Mouse (Mus musculus) intestine, embryonic 15.5 days (tissue): ENCODE data around the gene Ch25h. TPM values are rescaled to one million over a fixed set of nuclear protein-coding genes. Genes with fewer than 3 reads are reported as not detected.

Source experiments
- ATAC-seq: fragments of 200-750 bp; cut with Nextera tagmentation; 2 replicates; pipeline ENCODE4 v1.8.0; 2017; ENCODE audit warnings: moderate TSS enrichment, moderate library complexity
- H3K27ac ChIP-seq: fragments of 300-500 bp; sonication (generic); 2 replicates; pipeline ENCODE4 v1.5.1; 2015; ENCODE audit warnings: mild to moderate bottlenecking, inconsistent platforms
- H3K27me3 ChIP-seq: fragments of 300-500 bp; sonication (generic); replicated peaks from 2 replicates; pipeline ENCODE4 v1.6.1; 2015; ENCODE audit warnings: inconsistent platforms
- H3K36me3 ChIP-seq: fragments of 300-500 bp; sonication (generic); 2 replicates; pipeline ENCODE4 v1.6.1; 2015; ENCODE audit warnings: inconsistent platforms
- H3K4me1 ChIP-seq: fragments of 300-500 bp; sonication (generic); replicated peaks from 2 replicates; pipeline ENCODE4 v1.6.1; 2015; ENCODE audit warnings: inconsistent platforms
- H3K4me2 ChIP-seq: fragments of 300-500 bp; sonication (generic); replicated peaks from 2 replicates; pipeline ENCODE4 v1.6.1; 2015; ENCODE audit warnings: mild to moderate bottlenecking, inconsistent platforms
- H3K4me3 ChIP-seq: fragments of 300-500 bp; sonication (generic); replicated peaks from 2 replicates; pipeline ENCODE4 v1.5.1; 2015; ENCODE audit warnings: inconsistent platforms
- H3K9ac ChIP-seq: fragments of 300-500 bp; sonication (generic); 2 replicates; pipeline ENCODE4 v1.6.1; 2015; ENCODE audit warnings: inconsistent platforms
- H3K9me3 ChIP-seq: fragments of 300-500 bp; sonication (generic); 2 replicates; pipeline ENCODE4 v1.6.1; 2016; ENCODE audit warnings: inconsistent platforms
- WGBS: fragments of 180-500 bp; shearing (Covaris S2); methylation state at CpG from one replicate; pipeline ENCODE4 v1.1.7; 2015; 5-methylcytosine and 5-hydroxymethylcytosine counted together
- polyA plus RNA-seq: library from polyadenylated mRNA; unstranded; fragments of >200 nt; fragmentation: Nextera tagmentation; extraction: Ambion mirVana; gene quantifications from 2 replicates; pipeline ENCODE4 v1.2.1, GENCODE M21; 2015

Ch25h gene
- polyA plus RNA-seq, 1 experiment from 2014 or later = 3.2 TPM

GRCm38 (mm10) chr19:34461451-34462019 is 13.4 kb downstream of the Ch25h start:
- no peaks in the 10 kb centered on the region for H3K27me3 ChIP-seq

GRCm38 (mm10) chr19:34450784-34451370 is 24.1 kb downstream of the Ch25h start:
- 56% methylated on average over 1 of the region's 1 CpGs for WGBS
- Histone ChIP-seq H3K4me1 (no peaks in the 10 kb centered on the region), H3K9ac (no peak overlapping the region), H3K27me3 (no peaks in the 10 kb centered on the region), H3K9me3 (no peaks in the 10 kb centered on the region), H3K36me3 (no peaks in the 10 kb centered on the region), H3K4me3 (no peak overlapping the region), H3K4me2 (no peak overlapping the region), H3K27ac (no peak overlapping the region)
- no peak for ATAC-seq

More at GRCm38 (mm10) chr19:34461451-34462019, 13.4 kb downstream of the Ch25h start:
- Histone ChIP-seq H3K4me1 (no peaks in the 10 kb centered on the region), H3K4me3 (no peak overlapping the region), H3K36me3 (no peaks in the 10 kb centered on the region), H3K4me2 (no peak overlapping the region), H3K9me3 (no peaks in the 10 kb centered on the region), H3K9ac (no peak overlapping the region), H3K27ac (no peak overlapping the region)
- 74% methylated on average over 1 of the region's 1 CpGs for WGBS
- no peak for ATAC-seq

GRCm38 (mm10) chr19:34448851-34449250 is 26.1 kb downstream of the Ch25h start:
- WGBS = 55% methylated on average over 1 of the region's 1 CpGs
- Histone ChIP-seq H3K27ac (no peak overlapping the region), H3K27me3 (no peaks in the 10 kb centered on the region), H3K4me2 (no peak overlapping the region), H3K4me1 (no peaks in the 10 kb centered on the region), H3K4me3 (no peak overlapping the region), H3K9ac (no peak overlapping the region), H3K9me3 (no peaks in the 10 kb centered on the region), H3K36me3 (no peaks in the 10 kb centered on the region)
- no peak for ATAC-seq

- Histone ChIP-seq H3K27ac (no peak overlapping the region), H3K4me3 (no peak overlapping the region), H3K4me2 (0 out of 2 replicates have a peak overlapping the region, but pooled peaks have one; percentile 22), H3K4me1 (no peaks in the 10 kb centered on the region), H3K36me3 (no peaks in the 10 kb centered on the region), H3K27me3 (no peaks in the 10 kb centered on the region), H3K9ac (no peak overlapping the region), H3K9me3 (no peaks in the 10 kb centered on the region)
- WGBS = 53% methylated on average over 4 of the region's 4 CpGs
- ATAC-seq = peak; percentile 65; the same call in 1 of the 2 replicates
These were observed 29.5 kb downstream of the Ch25h start for GRCm38 (mm10) chr19:34445410-34446012.

GRCm38 (mm10) chr19:34444785-34445184 is 30.2 kb downstream of the Ch25h start:
- H3K27me3 ChIP-seq = no peaks in the 10 kb centered on the region
- H3K9ac ChIP-seq = no peak overlapping the region
- no peak overlapping the region for H3K4me2 ChIP-seq
- no peak overlapping the region for H3K27ac ChIP-seq
- H3K9me3 ChIP-seq = no peaks in the 10 kb centered on the region
- H3K4me1 ChIP-seq = no peaks in the 10 kb centered on the region
- WGBS = 78% methylated on average over 3 of the region's 3 CpGs
- no peaks in the 10 kb centered on the region for H3K36me3 ChIP-seq
- ATAC-seq = no peak
- no peak overlapping the region for H3K4me3 ChIP-seq

GRCm38 (mm10) chr19:34441979-34442378 is 33.0 kb downstream of the Ch25h start:
- H3K9me3 ChIP-seq = no peaks in the 10 kb centered on the region
- no peak overlapping the region for H3K27ac ChIP-seq
- no peaks in the 10 kb centered on the region for H3K27me3 ChIP-seq
- no peaks in the 10 kb centered on the region for H3K4me1 ChIP-seq
- H3K36me3 ChIP-seq = no peaks in the 10 kb centered on the region
- H3K9ac ChIP-seq = no peak overlapping the region
- H3K4me3 ChIP-seq = no peak overlapping the region
- 72% methylated on average over 2 of the region's 2 CpGs for WGBS
- no peak overlapping the region for H3K4me2 ChIP-seq
- peak; percentile 74 for ATAC-seq

- no peaks in the 10 kb centered on the region for H3K9me3 ChIP-seq
- no peaks in the 10 kb centered on the region for H3K4me1 ChIP-seq
- no peak overlapping the region for H3K4me3 ChIP-seq
- H3K27ac ChIP-seq = no peak overlapping the region
- H3K9ac ChIP-seq = no peak overlapping the region
- ATAC-seq = no peak
- no peaks in the 10 kb centered on the region for H3K36me3 ChIP-seq
- H3K4me2 ChIP-seq = no peak overlapping the region
- no peaks in the 10 kb centered on the region for H3K27me3 ChIP-seq
- 62% methylated on average over 5 of the region's 5 CpGs for WGBS
These were observed 39.8 kb downstream of the Ch25h start for GRCm38 (mm10) chr19:34435197-34435611.

- Histone ChIP-seq H3K4me1 (no peaks in the 10 kb centered on the region), H3K4me3 (no peak overlapping the region), H3K36me3 (no peaks in the 10 kb centered on the region), H3K9ac (no peak overlapping the region), H3K27ac (no peak overlapping the region), H3K4me2 (no peak overlapping the region), H3K9me3 (no peaks in the 10 kb centered on the region), H3K27me3 (no peaks in the 10 kb centered on the region)
- ATAC-seq = no peak
- 91% methylated on average over 3 of the region's 3 CpGs for WGBS
These were observed 43.6 kb downstream of the Ch25h start for GRCm38 (mm10) chr19:34431314-34431713.

- no peak overlapping the region for H3K4me2 ChIP-seq
- H3K36me3 ChIP-seq = no peaks in the 10 kb centered on the region
- no peak for ATAC-seq
- H3K4me1 ChIP-seq = no peaks in the 10 kb centered on the region
- no peak overlapping the region for H3K27ac ChIP-seq
- no peaks in the 10 kb centered on the region for H3K27me3 ChIP-seq
- 84% methylated on average over 4 of the region's 4 CpGs for WGBS
- H3K9ac ChIP-seq = no peak overlapping the region
- H3K4me3 ChIP-seq = no peak overlapping the region
- H3K9me3 ChIP-seq = no peaks in the 10 kb centered on the region
These were observed 51.1 kb downstream of the Ch25h start for GRCm38 (mm10) chr19:34423783-34424335.

Other genes with a start within 250 kb of the Ch25h start
- 1,375 and 1,410 TPM in 2 replicates for gene Acta2, start 219.6 kb downstream of the Ch25h start, polyA plus RNA-seq
- 3.9 and 4.9 TPM in 2 replicates for gene Fas, start 184.5 kb downstream of the Ch25h start, polyA plus RNA-seq
- gene Lipa, start 52.3 kb upstream of the Ch25h start, polyA plus RNA-seq = 30.7 and 34.9 TPM in 2 replicates
- gene Ifit2, start 75.5 kb upstream of the Ch25h start, polyA plus RNA-seq = 6.3 and 6.7 TPM in 2 replicates
- 0.81 and 1.5 TPM in 2 replicates for gene Ifit3, start 108.4 kb upstream of the Ch25h start, polyA plus RNA-seq
- gene Ifit1bl1, start 126.8 kb upstream of the Ch25h start, polyA plus RNA-seq = 0.53 and 0.59 TPM in 2 replicates
- 0.23 and 0.29 TPM in 2 replicates for gene Ifit3b, start 132.8 kb upstream of the Ch25h start, polyA plus RNA-seq
- 7.3 and 9.7 TPM in 2 replicates for gene Ifit1bl2, start 165.6 kb upstream of the Ch25h start, polyA plus RNA-seq
- gene Ifit1, start 165.7 kb upstream of the Ch25h start, polyA plus RNA-seq = 7.9 and 9.1 TPM in 2 replicates